Mouse (Mus musculus): ENCODE measurements around the gene Gc.

Gc gene

GRCm38 (mm10) chr5:89457554-89458062 is at the start of gene Gc:
Gc (minus strand) TSS chr5:89457898.
- DNase-seq = no peak

- peak; percentile 12 for DNase-seq
Measured at GRCm38 (mm10) chr5:89500182-89500581, 42.5 kb upstream of the Gc start.

GRCm38 (mm10) chr5:89492560-89492959 is 34.9 kb upstream of the Gc start:
- no peak for DNase-seq

- no peak for DNase-seq
Measured at GRCm38 (mm10) chr5:89470483-89470882, 12.8 kb upstream of the Gc start.

GRCm38 (mm10) chr5:89467886-89468285 is 10.2 kb upstream of the Gc start:
- DNase-seq = no peak

DNA sequence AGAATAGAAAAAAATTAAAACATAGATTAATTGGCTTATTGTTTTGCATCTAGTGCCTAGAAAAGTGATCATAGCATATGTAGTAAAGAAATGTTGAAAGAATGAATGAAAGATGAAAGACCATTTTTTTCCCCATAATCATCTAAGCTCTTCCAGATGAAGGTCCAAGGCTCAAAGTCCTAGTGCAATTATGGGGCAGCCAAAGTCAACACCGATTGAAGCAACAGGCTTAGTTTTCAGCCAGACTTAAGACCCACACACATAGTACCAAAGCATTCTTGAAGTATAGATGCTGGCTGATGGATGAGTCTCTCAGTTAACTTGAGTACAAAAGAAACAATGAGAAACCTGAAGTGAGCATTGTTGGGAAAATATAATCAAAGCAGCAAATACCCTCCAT is 9.3 kb upstream of the Gc start:
- no peak for DNase-seq

- DNase-seq = no peak
Measured at GRCm38 (mm10) chr5:89466275-89466674, 8.6 kb upstream of the Gc start.

- DNase-seq = no peak
Measured at GRCm38 (mm10) chr5:89461817-89462216, 4.1 kb upstream of the Gc start.

GRCm38 (mm10) chr5:89459591-89459990 is 1.9 kb upstream of the Gc start:
- no peak for DNase-seq

- DNase-seq = no peak
Measured at GRCm38 (mm10) chr5:89458987-89459386, 1.3 kb upstream of the Gc start.

- peak; percentile 58 for DNase-seq
Measured at GRCm38 (mm10) chr5:89455526-89455925, 2.2 kb downstream of the Gc start.

GRCm38 (mm10) chr5:89450798-89451197 is 6.9 kb downstream of the Gc start:
- DNase-seq = no peak

DNA sequence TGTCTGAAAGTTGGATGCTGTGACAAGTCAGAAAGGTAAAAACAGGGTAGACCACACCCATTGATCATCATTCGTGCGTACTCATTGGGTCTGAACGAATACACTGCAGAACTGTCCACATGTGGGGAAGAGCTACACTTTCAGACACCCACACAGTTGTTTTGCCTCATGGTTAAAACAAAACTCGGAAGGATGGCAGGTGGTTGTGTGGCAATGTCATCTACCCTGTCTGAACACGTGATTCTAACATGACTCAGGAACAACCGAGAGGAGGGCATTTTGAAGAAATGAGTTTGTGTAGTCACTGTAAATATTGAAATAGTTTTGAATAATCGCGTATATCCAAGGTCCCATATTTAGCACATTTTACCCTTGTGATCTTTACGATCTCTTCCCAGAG is 8.4 kb downstream of the Gc start:
- no peak for DNase-seq

DNA sequence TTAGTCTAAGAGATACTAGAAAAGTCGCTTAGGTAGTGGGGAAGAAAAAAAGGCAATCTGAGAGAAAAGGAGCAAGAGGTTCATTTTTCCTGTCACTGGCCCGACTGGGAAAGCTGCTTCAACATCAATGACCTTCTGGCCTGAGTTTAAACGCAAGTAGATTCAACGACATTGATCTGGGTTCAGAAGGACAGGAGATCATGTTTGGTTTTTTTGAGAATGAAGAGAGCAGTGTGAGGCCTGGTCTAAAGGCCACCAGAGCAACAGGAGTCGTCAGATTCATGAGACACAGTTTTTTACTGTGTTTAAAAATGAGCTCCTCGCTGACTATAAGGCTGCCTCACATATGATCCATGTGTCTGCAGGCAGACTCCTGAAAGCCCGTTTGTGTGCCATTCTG is 9.7 kb downstream of the Gc start:
- DNase-seq = no peak

GRCm38 (mm10) chr5:89444360-89444759 is 13.3 kb downstream of the Gc start:
- peak; percentile 37 for DNase-seq

DNA sequence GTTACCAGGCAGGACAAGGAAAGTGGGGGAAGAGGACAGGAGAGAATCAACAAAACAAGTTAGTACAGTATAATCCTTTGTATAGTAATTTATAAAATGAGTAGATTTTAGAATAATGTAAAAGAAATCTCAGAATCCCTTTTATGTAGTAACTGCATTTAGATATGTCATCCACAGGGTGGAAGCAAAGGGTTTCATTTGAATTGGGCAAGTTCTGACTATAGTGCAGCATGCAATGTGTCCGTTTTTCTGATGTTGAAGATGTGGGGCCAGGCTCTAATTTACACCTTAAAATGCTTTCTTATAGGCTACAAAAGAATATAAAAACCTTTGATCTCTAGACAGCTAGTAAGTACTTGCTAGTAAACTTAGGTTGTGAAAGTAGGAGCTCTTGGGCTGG is 46.2 kb downstream of the Gc start:
- no peak for DNase-seq

GRCm38 (mm10) chr5:89407376-89408082 is 50.2 kb downstream of the Gc start:
- DNase-seq = no peak

GRCm38 (mm10) chr5:89405132-89405531 is 52.6 kb downstream of the Gc start:
- no peak for DNase-seq

DNA sequence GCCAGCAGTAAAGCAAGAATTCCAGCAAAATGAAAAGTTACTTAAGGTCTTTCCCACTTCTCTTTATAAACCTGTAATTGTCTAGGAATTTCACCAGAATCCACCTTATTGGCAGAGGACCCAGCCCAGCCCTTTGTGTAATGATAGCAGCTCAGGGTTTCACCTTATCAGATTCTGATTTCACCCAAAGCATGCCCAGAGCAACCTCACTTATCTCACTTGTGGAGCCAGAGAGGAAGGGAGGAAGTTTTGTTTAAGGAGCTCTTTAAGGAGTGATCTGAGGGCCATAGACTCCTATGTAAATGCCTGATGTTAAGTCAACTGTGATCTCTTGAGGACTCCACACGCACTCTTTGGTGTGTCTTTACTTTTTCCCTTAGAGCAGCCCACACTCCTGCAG is 67.3 kb downstream of the Gc start:
- no peak for DNase-seq

DNA sequence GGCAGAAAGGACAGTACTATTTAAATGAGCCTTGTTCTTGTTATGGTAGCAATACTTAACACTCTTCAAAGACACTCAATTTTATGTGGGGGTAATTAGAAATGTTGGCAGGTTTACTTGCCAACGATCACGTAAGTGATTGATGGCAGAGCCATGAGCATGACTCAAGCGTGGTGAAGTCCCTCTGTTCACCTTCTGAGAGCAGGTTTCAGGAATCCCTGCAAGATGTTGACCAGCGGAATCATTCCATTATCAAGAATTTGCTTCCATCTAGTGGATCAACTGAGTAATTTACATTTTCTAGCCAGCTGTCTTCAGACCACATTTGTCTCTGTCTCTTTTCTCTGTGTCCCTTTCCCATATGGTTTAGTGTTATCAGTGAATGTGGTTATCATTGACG is 73.5 kb downstream of the Gc start:
- DNase-seq = peak; percentile 58

DNA sequence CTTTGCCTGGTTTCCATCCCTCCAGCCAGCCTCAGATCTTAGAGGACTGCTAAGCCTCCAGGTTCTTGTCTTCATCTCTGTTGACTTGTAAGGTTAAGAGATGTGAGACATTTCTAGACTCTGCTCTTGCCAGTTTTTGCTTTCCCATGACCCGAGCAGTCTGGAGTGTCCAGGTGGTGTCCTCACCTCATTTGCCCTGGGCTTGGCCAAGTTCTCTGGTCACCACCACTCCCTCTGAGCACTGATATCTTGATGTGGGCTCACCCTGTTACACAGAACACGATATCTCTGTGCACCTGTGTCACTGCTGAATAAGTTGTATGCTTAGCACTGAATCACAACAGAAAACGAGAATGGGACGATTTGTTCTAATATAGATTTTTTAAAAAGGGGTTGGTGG is 76.4 kb downstream of the Gc start:
- no peak for DNase-seq

DNA sequence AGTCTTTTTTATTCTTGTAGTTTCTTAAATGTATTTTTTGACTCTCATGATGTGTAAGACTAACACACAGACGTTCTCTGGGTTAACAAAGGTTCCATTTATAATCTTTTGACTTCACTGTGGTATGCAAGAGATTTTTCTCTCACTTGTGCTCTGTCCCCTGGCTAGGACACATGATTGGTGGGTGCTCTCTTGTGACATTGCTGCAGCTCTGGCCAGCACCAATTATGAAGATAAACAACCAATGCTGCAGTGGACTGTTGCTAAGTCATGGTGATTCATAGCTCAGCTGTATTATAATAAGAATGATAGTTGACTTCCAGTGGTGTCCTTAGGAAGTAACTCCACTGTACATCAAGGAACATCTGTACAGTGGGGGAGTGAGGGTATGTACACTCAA is 87.6 kb downstream of the Gc start:
- no peak for DNase-seq

GRCm38 (mm10) chr5:89368045-89368743 is 89.5 kb downstream of the Gc start:
- no peak for DNase-seq
